Mouse (Mus musculus): Measurements from ENCODE around the gene Ermap. TPM values are rescaled to one million over a fixed set of nuclear protein-coding genes. Genes with fewer than 3 reads are reported as not detected.

Ermap gene
- polyA plus RNA-seq (2015; fragmentation: Nextera tagmentation; extraction: Ambion mirVana) = 0.87 and 2.1 TPM in 2 replicates

- Histone ChIP-seq H3K27ac (no peak within 1 kb of the TSS), H3K9ac (no peak within 1 kb of the TSS), H3K9me3 (replicated peaks) (no peaks in the 10 kb centered on the region), H3K4me2 (no peak within 1 kb of the TSS), H3K4me3 (no peak within 1 kb of the TSS), H3K4me1 (no peaks in the 10 kb centered on the region), H3K27me3 (peaks cover 3% of the 10 kb centered on the region; the same call in 1 of the 2 replicates), H3K36me3 (ENCODE audit: poor library complexity, severe bottlenecking) (no peaks in the 10 kb centered on the region)
- WGBS = 74% methylated on average over 6 of the region's 6 CpGs
- no peak for ATAC-seq
Observed at GRCm38 (mm10) chr4:119189864-119190263, at the start of gene Ermap. Ermap (minus strand) TSS chr4:119190011.

GRCm38 (mm10) chr4:119239181-119239682 lies 49.4 kb upstream of the Ermap start:
- peak overlapping the region; percentile 17; the same call in 1 of the 2 replicates for H3K4me2 ChIP-seq
- no peak overlapping the region for H3K4me3 ChIP-seq
- peak overlapping the region; percentile 2; the same call in 1 of the 2 replicates for H3K9ac ChIP-seq
- H3K4me1 ChIP-seq = peaks cover 15% of the 10 kb centered on the region; the same call in 1 of the 2 replicates
- peaks cover 41% of the 10 kb centered on the region for H3K36me3 ChIP-seq (ENCODE audit: poor library complexity, severe bottlenecking)
- ATAC-seq = peak; percentile 87
- no peaks in the 10 kb centered on the region for H3K9me3 ChIP-seq (replicated peaks)
- WGBS = 40% methylated on average over 12 of the region's 12 CpGs
- no peaks in the 10 kb centered on the region for H3K27me3 ChIP-seq
- H3K27ac ChIP-seq = peak overlapping the region; percentile 73

- 0 out of 2 replicates have a peak, but pooled peaks have one; percentile 14 for ATAC-seq
- H3K27ac ChIP-seq = no peak overlapping the region
- H3K36me3 ChIP-seq (ENCODE audit: poor library complexity, severe bottlenecking) = peaks cover 35% of the 10 kb centered on the region
- H3K9ac ChIP-seq = no peak overlapping the region
- WGBS = 83% methylated on average over 3 of the region's 3 CpGs
- H3K4me1 ChIP-seq = peaks cover 20% of the 10 kb centered on the region
- no peak overlapping the region for H3K4me3 ChIP-seq
- H3K9me3 ChIP-seq (replicated peaks) = no peaks in the 10 kb centered on the region
- no peaks in the 10 kb centered on the region for H3K27me3 ChIP-seq
- H3K4me2 ChIP-seq = no peak overlapping the region
Observed at GRCm38 (mm10) chr4:119238661-119239060, 48.9 kb upstream of the Ermap start.

GRCm38 (mm10) chr4:119234348-119234747 lies 44.5 kb upstream of the Ermap start:
- H3K4me1 ChIP-seq = peaks cover 29% of the 10 kb centered on the region
- H3K27ac ChIP-seq = no peak overlapping the region
- ATAC-seq = no peak
- H3K27me3 ChIP-seq = no peaks in the 10 kb centered on the region
- H3K4me3 ChIP-seq = peak overlapping the region; percentile 88; the same call in 1 of the 2 replicates
- no peak overlapping the region for H3K9ac ChIP-seq
- 92% methylated on average over 3 of the region's 3 CpGs for WGBS
- no peaks in the 10 kb centered on the region for H3K9me3 ChIP-seq (replicated peaks)
- peak overlapping the region; percentile 92 for H3K4me2 ChIP-seq
- peaks cover 13% of the 10 kb centered on the region; the same call in 1 of the 2 replicates for H3K36me3 ChIP-seq (ENCODE audit: poor library complexity, severe bottlenecking)

GRCm38 (mm10) chr4:119233256-119233901 lies 43.6 kb upstream of the Ermap start:
- H3K9ac ChIP-seq = peak overlapping the region; percentile 84
- H3K4me2 ChIP-seq = peak overlapping the region; percentile 92
- H3K4me3 ChIP-seq = peak overlapping the region; percentile 88
- peaks cover 27% of the 10 kb centered on the region for H3K4me1 ChIP-seq
- 0 out of 2 replicates have a peak overlapping the region, but pooled peaks have one; percentile 64 for H3K27ac ChIP-seq
- no peaks in the 10 kb centered on the region for H3K9me3 ChIP-seq (replicated peaks)
- H3K27me3 ChIP-seq = no peaks in the 10 kb centered on the region
- peaks cover 17% of the 10 kb centered on the region for H3K36me3 ChIP-seq (ENCODE audit: poor library complexity, severe bottlenecking)
- peak; percentile 13; the same call in 1 of the 2 replicates for ATAC-seq
- WGBS = under 1% methylated on average over 36 of the region's 36 CpGs

GRCm38 (mm10) chr4:119232410-119233255 lies 42.8 kb upstream of the Ermap start, which contains the start of the genes AU022252 and P3h1:
AU022252 (minus strand) TSS chr4:119232712.
P3h1 (plus strand) TSS chr4:119232915.
- peak within 1 kb of the TSS; percentile 92 for H3K4me2 ChIP-seq
- WGBS = under 1% methylated on average over 71 of the region's 71 CpGs
- H3K27ac ChIP-seq = peak within 1 kb of the TSS; percentile 64; the same call in 1 of the 2 replicates
- peak within 1 kb of the TSS; percentile 88 for H3K4me3 ChIP-seq
- H3K4me1 ChIP-seq = peaks cover 23% of the 10 kb centered on the region
- no peaks in the 10 kb centered on the region for H3K27me3 ChIP-seq
- H3K36me3 ChIP-seq (ENCODE audit: poor library complexity, severe bottlenecking) = peaks cover 24% of the 10 kb centered on the region
- peak within 1 kb of the TSS; percentile 84 for H3K9ac ChIP-seq
- ATAC-seq = peak; percentile 97
- H3K9me3 ChIP-seq (replicated peaks) = no peaks in the 10 kb centered on the region

- Histone ChIP-seq H3K27ac (no peak overlapping the region), H3K4me3 (no peak overlapping the region), H3K9me3 (replicated peaks) (no peaks in the 10 kb centered on the region), H3K27me3 (no peaks in the 10 kb centered on the region), H3K36me3 (ENCODE audit: poor library complexity, severe bottlenecking) (peaks cover 47% of the 10 kb centered on the region), H3K4me2 (no peak overlapping the region), H3K9ac (no peak overlapping the region), H3K4me1 (peaks cover 6% of the 10 kb centered on the region)
- ATAC-seq = no peak
- WGBS = 91% methylated on average over 11 of the region's 11 CpGs
Observed at GRCm38 (mm10) chr4:119226751-119227150, 36.9 kb upstream of the Ermap start.

GRCm38 (mm10) chr4:119225719-119226118 lies 35.9 kb upstream of the Ermap start:
- H3K9me3 ChIP-seq (replicated peaks) = no peaks in the 10 kb centered on the region
- no peak overlapping the region for H3K27ac ChIP-seq
- ATAC-seq = no peak
- no peaks in the 10 kb centered on the region for H3K4me1 ChIP-seq
- WGBS = 94% methylated on average over 9 of the region's 9 CpGs
- no peaks in the 10 kb centered on the region for H3K27me3 ChIP-seq
- H3K4me2 ChIP-seq = no peak overlapping the region
- peaks cover 47% of the 10 kb centered on the region for H3K36me3 ChIP-seq (ENCODE audit: poor library complexity, severe bottlenecking)
- H3K4me3 ChIP-seq = no peak overlapping the region
- no peak overlapping the region for H3K9ac ChIP-seq

- H3K4me1 ChIP-seq = no peaks in the 10 kb centered on the region
- 95% methylated on average over 3 of the region's 3 CpGs for WGBS
- no peak overlapping the region for H3K9ac ChIP-seq
- no peak for ATAC-seq
- H3K27me3 ChIP-seq = no peaks in the 10 kb centered on the region
- peaks cover 47% of the 10 kb centered on the region for H3K36me3 ChIP-seq (ENCODE audit: poor library complexity, severe bottlenecking)
- no peak overlapping the region for H3K4me2 ChIP-seq
- no peak overlapping the region for H3K4me3 ChIP-seq
- H3K9me3 ChIP-seq (replicated peaks) = no peaks in the 10 kb centered on the region
- H3K27ac ChIP-seq = no peak overlapping the region
Observed at GRCm38 (mm10) chr4:119224534-119224933, 34.7 kb upstream of the Ermap start.

GRCm38 (mm10) chr4:119223696-119224095 lies 33.9 kb upstream of the Ermap start:
- Histone ChIP-seq H3K4me2 (no peak overlapping the region), H3K9me3 (replicated peaks) (no peaks in the 10 kb centered on the region), H3K4me3 (no peak overlapping the region), H3K27me3 (no peaks in the 10 kb centered on the region), H3K36me3 (ENCODE audit: poor library complexity, severe bottlenecking) (peaks cover 47% of the 10 kb centered on the region), H3K4me1 (no peaks in the 10 kb centered on the region), H3K9ac (no peak overlapping the region), H3K27ac (no peak overlapping the region)
- WGBS = 82% methylated on average over 1 of the region's 1 CpGs
- no peak for ATAC-seq

- Histone ChIP-seq H3K9me3 (replicated peaks) (no peaks in the 10 kb centered on the region), H3K27ac (no peak within 1 kb of the TSS), H3K4me3 (no peak within 1 kb of the TSS), H3K27me3 (no peaks in the 10 kb centered on the region), H3K9ac (no peak within 1 kb of the TSS), H3K4me1 (no peaks in the 10 kb centered on the region), H3K36me3 (ENCODE audit: poor library complexity, severe bottlenecking) (no peaks in the 10 kb centered on the region), H3K4me2 (no peak within 1 kb of the TSS)
- 11% methylated on average over 11 of the region's 11 CpGs for WGBS
- ATAC-seq = 0 out of 2 replicates have a peak, but pooled peaks have one; percentile 19
Observed at GRCm38 (mm10) chr4:119218169-119218568, 28.4 kb upstream of the Ermap start, which contains the start of gene Tmem269. Tmem269 (minus strand) TSS chr4:119218217.

All from forebrain, embryonic 13.5 days (tissue).